Comparison of ENCODE assay signal across 9 mouse cellular contexts in genomic region chr11:70218741-70219470, GRCm38 (mm10). TPM values are rescaled to one million over a fixed set of nuclear protein-coding genes. Genes with fewer than 3 reads are reported as not detected.
DNase-seq lines count a peak whose midpoint lies in the region; ATAC-seq lines count a peak whose summit lies in the region.
"Had no signal": no experiment of that assay in that cellular context is flagged by ENCODE, and none has a peak within 500 bp of the region (broad histone marks: within the 10 kb centered on the region; RNA-seq: fewer than 3 reads in every experiment).

No protein-coding gene starts in this region.

- H3K4me2 ChIP-seq in heart, embryonic 13.5 days: peak overlapping the region; percentile 98
- H3K4me2 ChIP-seq in embryonic facial prominence, embryonic 13.5 days: peak overlapping the region; percentile 92
- H3K4me2 ChIP-seq in hindbrain, embryonic 16.5 days (ENCODE audit: low read length): peak overlapping the region; percentile 62
- H3K4me2 ChIP-seq in midbrain, embryonic 11.5 days: peak overlapping the region; percentile 88

- WGBS in heart, embryonic 13.5 days: 84% methylated on average over 15 of the region's 15 CpGs
- WGBS in embryonic facial prominence, embryonic 13.5 days: 84% methylated on average over 15 of the region's 15 CpGs
- WGBS in hindbrain, embryonic 16.5 days: 92% methylated on average over 15 of the region's 15 CpGs
- 90% methylated on average over 15 of the region's 15 CpGs for WGBS in midbrain, embryonic 11.5 days

- no peak overlapping the region for H3K27ac ChIP-seq in heart, embryonic 13.5 days (replicated peaks)
- H3K27ac ChIP-seq in embryonic facial prominence, embryonic 13.5 days: no peak overlapping the region
- H3K27ac ChIP-seq in hindbrain, embryonic 16.5 days (ENCODE audit: low read depth, low read length): no peak overlapping the region
- no peak overlapping the region for H3K27ac ChIP-seq in midbrain, embryonic 11.5 days (ENCODE audit: low read depth, low read length)

- peak overlapping the region; percentile 62 for H3K4me3 ChIP-seq in heart, embryonic 13.5 days
- H3K4me3 ChIP-seq in embryonic facial prominence, embryonic 13.5 days: peak overlapping the region; percentile 3; the same call in 1 of the 2 replicates
- H3K4me3 ChIP-seq in hindbrain, embryonic 16.5 days (ENCODE audit: low read length): peak overlapping the region; percentile 48
- no peak overlapping the region for H3K4me3 ChIP-seq in midbrain, embryonic 11.5 days (ENCODE audit: low read depth, low read length)

- peaks cover 48% of the 10 kb centered on the region for H3K4me1 ChIP-seq in heart, embryonic 13.5 days
- peaks cover 53% of the 10 kb centered on the region for H3K4me1 ChIP-seq in embryonic facial prominence, embryonic 13.5 days
- H3K4me1 ChIP-seq in hindbrain, embryonic 16.5 days (ENCODE audit: control insufficient read depth, insufficient read depth, low read depth, low read length): peaks cover 35% of the 10 kb centered on the region
- H3K4me1 ChIP-seq in midbrain, embryonic 11.5 days (ENCODE audit: control insufficient read depth, insufficient read depth, low read length): peaks cover 29% of the 10 kb centered on the region

- peaks cover 58% of the 10 kb centered on the region for H3K27me3 ChIP-seq in heart, embryonic 13.5 days (replicated peaks)
- peaks cover 55% of the 10 kb centered on the region for H3K27me3 ChIP-seq in embryonic facial prominence, embryonic 13.5 days
- peaks cover 16% of the 10 kb centered on the region for H3K27me3 ChIP-seq in hindbrain, embryonic 16.5 days (replicated peaks; ENCODE audit: control insufficient read depth, insufficient read depth, low read length)
- H3K27me3 ChIP-seq in midbrain, embryonic 11.5 days (ENCODE audit: control insufficient read depth, insufficient read depth, low read length): peaks cover 28% of the 10 kb centered on the region

- H3K9ac ChIP-seq in heart, embryonic 13.5 days: no peak overlapping the region
- H3K9ac ChIP-seq in embryonic facial prominence, embryonic 13.5 days: 0 out of 2 replicates have a peak overlapping the region, but pooled peaks have one; percentile 36
- peak overlapping the region; percentile 22 for H3K9ac ChIP-seq in hindbrain, embryonic 16.5 days (ENCODE audit: low read depth, low read length)
- no peak overlapping the region for H3K9ac ChIP-seq in midbrain, embryonic 11.5 days (ENCODE audit: low read length)

- DNase-seq in heart, adult 9 months (ENCODE audit: low spot score in 2 of 2): no peak
- no peak for DNase-seq in midbrain, embryonic 11.5 days (ENCODE audit: low spot score, missing footprints)
- DNase-seq in c-Kit-positive CD71-positive TER-119-positive erythroid progenitor cells, embryonic 14.5 days (ENCODE audit: low spot score): no peak
- DNase-seq: lung, postnatal 4 days had no signal

- no peak for ATAC-seq in heart, embryonic 13.5 days (ENCODE audit: extremely low read depth, insufficient number of reproducible peaks, low FRiP score, low TSS enrichment)
- ATAC-seq in embryonic facial prominence, embryonic 13.5 days (ENCODE audit: insufficient number of reproducible peaks, insufficient read depth, low FRiP score, low TSS enrichment, low read depth): no peak
- no peak for ATAC-seq in hindbrain, embryonic 16.5 days
- ATAC-seq in midbrain, embryonic 11.5 days (ENCODE audit: low FRiP score): no peak
- no peak for ATAC-seq in megakaryocyte-erythroid progenitor cell, adult 5-6 weeks (replicated peaks; ENCODE audit: low FRiP score, low TSS enrichment, poor library complexity, severe bottlenecking)
- no peak for ATAC-seq in inflammation-experienced regulatory T-cells, adult 6 months

- no peaks in the 10 kb centered on the region for H3K9me3 ChIP-seq in heart, embryonic 13.5 days
- no peaks in the 10 kb centered on the region for H3K9me3 ChIP-seq in embryonic facial prominence, embryonic 13.5 days
- H3K9me3 ChIP-seq in hindbrain, embryonic 16.5 days (ENCODE audit: control insufficient read depth, low read length): no peaks in the 10 kb centered on the region
- no peaks in the 10 kb centered on the region for H3K9me3 ChIP-seq in midbrain, embryonic 11.5 days (ENCODE audit: control insufficient read depth, low read length)

- H3K36me3 ChIP-seq in heart, embryonic 13.5 days: peaks cover 10% of the 10 kb centered on the region
- peaks cover 10% of the 10 kb centered on the region for H3K36me3 ChIP-seq in embryonic facial prominence, embryonic 13.5 days
- no peaks in the 10 kb centered on the region for H3K36me3 ChIP-seq in hindbrain, embryonic 16.5 days (ENCODE audit: control insufficient read depth, insufficient read depth, low read length)
- H3K36me3 ChIP-seq in midbrain, embryonic 11.5 days (ENCODE audit: control insufficient read depth, insufficient read depth, low read length): no peaks in the 10 kb centered on the region

RNA-seq across cellular contexts. Expression of gene Slc16a13, which starts 2.0 kb away (rescaled TPM):
- polyA plus RNA-seq in heart, embryonic 13.5 days (2015; fragmentation: Nextera tagmentation; extraction: Ambion mirVana): 5.0 and 7.1 TPM in 2 replicates
- polyA plus RNA-seq in embryonic facial prominence, embryonic 13.5 days (2015; fragmentation: Nextera tagmentation; extraction: Ambion mirVana): 9.8 and 13.0 TPM in 2 replicates
- 11.9 and 15.2 TPM in 2 replicates for polyA plus RNA-seq in hindbrain, embryonic 16.5 days (2015; fragmentation: Nextera tagmentation; extraction: Ambion mirVana)
- 14.9 and 15.8 TPM in 2 replicates for polyA plus RNA-seq in midbrain, embryonic 11.5 days (2014; fragmentation: Nextera tagmentation; extraction: Ambion mirVana)
- total RNA-seq in megakaryocyte-erythroid progenitor cell, adult 5-6 weeks (2014; fragmentation: Nextera tagmentation): 2.4 and 3.1 TPM in 2 replicates
- 0.19 and 4.7 TPM in 2 replicates for total RNA-seq in megakaryocyte-erythroid progenitor cell, adult 5-6 weeks (2017)
- 1 to 10 TPM; 2.3 to 4.3 (median 3.2) TPM for polyA plus RNA-seq in inflammation-experienced regulatory T-cells, adult 6 months (2017; shearing (Covaris generic))

RNA-seq across cellular contexts. Expression of gene Slc16a11, which starts 6.4 kb away (rescaled TPM):
- polyA plus RNA-seq in heart, embryonic 13.5 days (2015; fragmentation: Nextera tagmentation; extraction: Ambion mirVana): 0.28 and 0.60 TPM in 2 replicates
- polyA plus RNA-seq in embryonic facial prominence, embryonic 13.5 days (2015; fragmentation: Nextera tagmentation; extraction: Ambion mirVana): 1.9 and 3.5 TPM in 2 replicates
- polyA plus RNA-seq in hindbrain, embryonic 16.5 days (2015; fragmentation: Nextera tagmentation; extraction: Ambion mirVana): 8.7 and 9.7 TPM in 2 replicates
- 0.19 and 0.30 TPM in 2 replicates for polyA plus RNA-seq in midbrain, embryonic 11.5 days (2014; fragmentation: Nextera tagmentation; extraction: Ambion mirVana)
- total RNA-seq in megakaryocyte-erythroid progenitor cell, adult 5-6 weeks (2014; fragmentation: Nextera tagmentation): not detected in 2 replicates
- not detected in 2 replicates for total RNA-seq in megakaryocyte-erythroid progenitor cell, adult 5-6 weeks (2017)
- polyA plus RNA-seq in inflammation-experienced regulatory T-cells, adult 6 months (2017; shearing (Covaris generic)): under 1 TPM in 1 of 3 experiments, not detected in 2; 0.52 TPM

RNA-seq across cellular contexts. Expression of gene Bcl6b, which starts 10.7 kb away (rescaled TPM):
- polyA plus RNA-seq in heart, embryonic 13.5 days (2015; fragmentation: Nextera tagmentation; extraction: Ambion mirVana): 17.8 and 18.3 TPM in 2 replicates
- polyA plus RNA-seq in embryonic facial prominence, embryonic 13.5 days (2015; fragmentation: Nextera tagmentation; extraction: Ambion mirVana): 11.1 and 11.3 TPM in 2 replicates
- polyA plus RNA-seq in hindbrain, embryonic 16.5 days (2015; fragmentation: Nextera tagmentation; extraction: Ambion mirVana): 5.1 and 6.6 TPM in 2 replicates
- 4.9 and 5.4 TPM in 2 replicates for polyA plus RNA-seq in midbrain, embryonic 11.5 days (2014; fragmentation: Nextera tagmentation; extraction: Ambion mirVana)
- total RNA-seq in megakaryocyte-erythroid progenitor cell, adult 5-6 weeks (2014; fragmentation: Nextera tagmentation): 0.28 and 0.62 TPM in 2 replicates
- total RNA-seq in megakaryocyte-erythroid progenitor cell, adult 5-6 weeks (2017): not detected in 2 replicates
- polyA plus RNA-seq in inflammation-experienced regulatory T-cells, adult 6 months (2017; shearing (Covaris generic)): under 1 TPM in 1 of 3 experiments, not detected in 2; 0.39 TPM

RNA-seq across cellular contexts. Expression of gene 0610010K14Rik, which starts 18.8 kb away (rescaled TPM):
- polyA plus RNA-seq in heart, embryonic 13.5 days (2015; fragmentation: Nextera tagmentation; extraction: Ambion mirVana): 125 and 137 TPM in 2 replicates
- polyA plus RNA-seq in embryonic facial prominence, embryonic 13.5 days (2015; fragmentation: Nextera tagmentation; extraction: Ambion mirVana): 188 and 200 TPM in 2 replicates
- 167 and 175 TPM in 2 replicates for polyA plus RNA-seq in hindbrain, embryonic 16.5 days (2015; fragmentation: Nextera tagmentation; extraction: Ambion mirVana)
- 226 and 232 TPM in 2 replicates for polyA plus RNA-seq in midbrain, embryonic 11.5 days (2014; fragmentation: Nextera tagmentation; extraction: Ambion mirVana)
- total RNA-seq in megakaryocyte-erythroid progenitor cell, adult 5-6 weeks (2014; fragmentation: Nextera tagmentation): 71.3 and 71.6 TPM in 2 replicates
- 17.9 and 45.7 TPM in 2 replicates for total RNA-seq in megakaryocyte-erythroid progenitor cell, adult 5-6 weeks (2017)
- 100 to 1,000 TPM; 133 to 147 (median 134) TPM for polyA plus RNA-seq in inflammation-experienced regulatory T-cells, adult 6 months (2017; shearing (Covaris generic))

RNA-seq across cellular contexts. Expression of gene Gm21988, which starts 20.7 kb away (rescaled TPM):
- 9.0 and 9.5 TPM in 2 replicates for polyA plus RNA-seq in heart, embryonic 13.5 days (2015; fragmentation: Nextera tagmentation; extraction: Ambion mirVana)
- 11.7 and 13.9 TPM in 2 replicates for polyA plus RNA-seq in embryonic facial prominence, embryonic 13.5 days (2015; fragmentation: Nextera tagmentation; extraction: Ambion mirVana)
- 13.8 and 15.7 TPM in 2 replicates for polyA plus RNA-seq in hindbrain, embryonic 16.5 days (2015; fragmentation: Nextera tagmentation; extraction: Ambion mirVana)
- 9.7 and 12.1 TPM in 2 replicates for polyA plus RNA-seq in midbrain, embryonic 11.5 days (2014; fragmentation: Nextera tagmentation; extraction: Ambion mirVana)
- total RNA-seq in megakaryocyte-erythroid progenitor cell, adult 5-6 weeks (2014; fragmentation: Nextera tagmentation): 5.4 and 9.6 TPM in 2 replicates
- total RNA-seq in megakaryocyte-erythroid progenitor cell, adult 5-6 weeks (2017): 0.33 and 0.91 TPM in 2 replicates
- polyA plus RNA-seq in inflammation-experienced regulatory T-cells, adult 6 months (2017; shearing (Covaris generic)): 10 to 100 TPM in 1 of 3 experiments, 1 to 10 TPM in 2; 2.7 to 11.1 (median 6.1) TPM

Comparison
In these comparisons a context has a peak if more than half of its experiments do, and no peak if none do; other contexts are left out.
1. H3K9ac ChIP-seq: peak in embryonic facial prominence, embryonic 13.5 days (single experiment) and hindbrain, embryonic 16.5 days (single experiment); none in heart, embryonic 13.5 days (single experiment) and midbrain, embryonic 11.5 days (single experiment).
2. Peak in every context shown above with its lines, with median percentiles within 50 percentile points of each other: H3K4me2 ChIP-seq.